Mouse (Mus musculus) kidney, postnatal 0 days (tissue): ENCODE results near the gene Tekt1. TPM values are rescaled to one million over a fixed set of nuclear protein-coding genes. Genes with fewer than 3 reads are reported as not detected.

Source experiments
- ATAC-seq: fragments of 200-750 bp; cut with Nextera tagmentation; replicated peaks from 2 replicates; pipeline ENCODE4 v1.8.0; 2017; ENCODE audit warnings: low read depth, moderate number of reproducible peaks, moderate TSS enrichment, moderate library complexity; ENCODE audit not compliant: low FRiP score
- DNase-seq: peaks from one replicate; pipeline ENCODE4 v3.0.0-alpha.2; 2016; ENCODE audit warnings: low spot score
- H3K27ac ChIP-seq: fragments of 300-500 bp; sonication (generic); 2 replicates; pipeline ENCODE4 v1.5.1; 2014; ENCODE audit warnings: mild to moderate bottlenecking
- H3K27me3 ChIP-seq: fragments of 300-500 bp; sonication (generic); 2 replicates; pipeline ENCODE4 v1.6.1; 2014; ENCODE audit warnings: low read length, mixed read lengths; ENCODE audit not compliant: insufficient read depth
- H3K36me3 ChIP-seq: fragments of 300-500 bp; sonication (generic); 2 replicates; pipeline ENCODE4 v1.6.1; 2014; ENCODE audit warnings: low read length, mixed read lengths; ENCODE audit not compliant: insufficient read depth
- H3K4me1 ChIP-seq: fragments of 300-500 bp; sonication (generic); replicated peaks from 2 replicates; pipeline ENCODE4 v1.6.1; 2014; ENCODE audit warnings: antibody characterized with exemption, low read length, mixed read lengths; ENCODE audit not compliant: insufficient read depth
- H3K4me2 ChIP-seq: fragments of 300-500 bp; sonication (generic); 2 replicates; pipeline ENCODE4 v1.6.1; 2014; ENCODE audit warnings: mild to moderate bottlenecking, low read length, moderate library complexity, mixed read lengths
- H3K4me3 ChIP-seq: fragments of 300-500 bp; sonication (generic); replicated peaks from 2 replicates; pipeline ENCODE4 v1.5.1; 2014; ENCODE audit warnings: low read depth, low read length
- H3K9ac ChIP-seq: fragments of 300-500 bp; sonication (generic); 2 replicates; pipeline ENCODE4 v1.6.1; 2014; ENCODE audit warnings: low read depth, low read length
- H3K9me3 ChIP-seq: fragments of 300-500 bp; sonication (generic); replicated peaks from 2 replicates; pipeline ENCODE4 v1.6.1; 2016; ENCODE audit warnings: low read length, inconsistent platforms, mixed read lengths
- CTCF ChIP-seq: IDR thresholded peaks from 2 replicates; pipeline ENCODE4 v1.5.1; 2016; ENCODE audit warnings: antibody characterized with exemption, low read depth, mild to moderate bottlenecking, moderate library complexity
- WGBS: fragments of 180-500 bp; shearing (Covaris S2); extraction: QIAGEN DNeasy Blood & Tissue Kit; methylation state at CpG from one replicate; pipeline ENCODE4 v1.1.7; 2014; 5-methylcytosine and 5-hydroxymethylcytosine counted together
- polyA plus RNA-seq: library from polyadenylated mRNA; unstranded; fragments of >200 nt; fragmentation: Nextera tagmentation; extraction: Ambion mirVana; gene quantifications from 2 replicates; pipeline ENCODE4 v1.2.1, GENCODE M21; 2015

Gene Tekt1
- 4.6 and 5.1 TPM in 2 replicates for polyA plus RNA-seq

DNA sequence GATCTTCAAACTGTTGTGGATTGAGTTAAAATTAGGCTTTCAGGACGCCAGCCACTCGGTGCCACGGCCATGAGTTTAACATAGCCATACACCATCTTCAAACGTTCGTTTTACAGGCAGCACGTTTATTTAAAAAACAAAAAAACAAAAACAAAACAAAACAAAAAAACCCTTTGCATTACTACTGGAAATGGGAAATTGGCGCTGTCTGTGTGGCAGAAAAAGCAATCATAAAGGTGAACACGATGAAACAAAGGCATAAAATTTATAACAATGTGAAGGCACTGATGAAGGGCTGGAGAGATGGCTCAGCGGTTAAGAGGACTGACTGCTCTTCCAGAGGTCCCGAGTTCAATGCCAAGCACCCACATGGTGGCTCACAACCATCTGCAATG, at the start of gene Tekt1:
TSS of gene Tekt1 (minus strand) at position 96 of the 395 bp plus-strand sequence.
- ATAC-seq (no peak), DNase-seq (no peak)
- Histone ChIP-seq H3K9ac (peak within 1 kb of the TSS; percentile 31; the same call in 1 of the 2 replicates), H3K4me2 (peak within 1 kb of the TSS; percentile 78), H3K9me3 (no peaks in the 10 kb centered on the region), H3K4me3 (peak within 1 kb of the TSS; percentile 41), H3K4me1 (0 out of 2 replicates have a peak, but pooled peaks cover 7% of the 10 kb centered on the region), H3K27me3 (no peaks in the 10 kb centered on the region), H3K36me3 (no peaks in the 10 kb centered on the region), H3K27ac (no peak within 1 kb of the TSS)
- 31% methylated on average over 10 of the region's 10 CpGs for WGBS
- no peak for TF ChIP-seq CTCF

DNA sequence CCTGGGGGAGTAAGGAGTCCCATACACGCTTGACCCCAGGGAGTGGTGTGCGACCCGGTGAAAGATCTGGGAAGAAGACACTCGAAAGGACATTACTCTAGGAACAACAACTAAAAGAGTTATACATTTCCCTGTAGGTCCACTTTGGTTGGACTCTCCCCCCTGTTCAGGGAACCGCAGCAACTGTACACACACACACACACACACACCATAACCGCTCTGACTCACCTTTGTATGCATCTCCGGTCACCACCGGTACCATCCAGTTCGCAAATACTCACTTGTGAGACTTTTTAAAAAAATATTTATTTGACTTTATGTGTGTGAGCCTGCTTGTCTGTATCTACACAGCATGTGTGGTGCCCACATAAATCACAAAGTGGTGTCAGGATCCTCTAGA, 49.7 kb upstream of the Tekt1 start:
- H3K9ac ChIP-seq, result peak overlapping the region; percentile 94; the same call in 1 of the 2 replicates
- DNase-seq (no peak), ATAC-seq (peak; percentile 75)

DNA sequence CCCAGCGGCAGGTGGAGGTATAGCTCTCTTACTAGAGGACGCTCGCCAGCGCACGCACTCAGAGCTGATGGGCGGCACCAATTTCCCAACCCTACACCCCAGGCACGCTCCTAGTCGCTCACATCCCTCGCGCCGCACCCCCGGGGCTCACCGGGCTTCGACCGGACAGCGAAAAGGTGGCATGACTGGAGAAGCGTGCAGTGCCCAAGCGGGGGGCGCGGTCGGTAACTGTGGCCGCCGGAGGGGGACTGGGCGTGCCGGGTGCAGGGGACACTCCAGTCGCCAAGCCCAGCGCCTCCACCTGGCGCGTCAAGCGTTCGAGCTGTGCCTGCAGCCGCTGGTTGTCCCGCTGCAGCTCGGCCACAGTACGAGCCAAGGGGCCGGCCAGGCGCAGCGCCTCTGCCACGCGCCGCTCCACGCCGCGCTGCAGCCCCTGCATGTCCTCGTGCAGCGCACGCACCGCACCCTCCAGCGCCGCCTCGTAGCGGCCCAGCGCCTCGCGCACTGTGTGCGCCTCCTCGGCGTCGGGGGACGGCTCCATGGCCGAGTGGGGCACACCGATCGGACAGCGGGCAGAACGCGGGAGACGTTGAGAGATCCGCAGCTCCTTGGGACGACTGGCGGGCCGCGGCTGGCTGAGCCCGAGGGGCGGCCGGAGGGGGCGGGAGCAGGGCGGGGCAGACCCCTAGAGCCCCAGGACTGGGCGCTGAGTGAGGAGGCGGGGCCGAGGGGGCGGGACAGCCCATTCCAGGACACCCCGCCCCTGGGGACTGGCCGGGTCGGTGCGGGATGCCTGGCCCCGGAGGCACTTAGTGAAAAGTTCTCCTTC, 49.1 kb upstream of the Tekt1 start, which contains the start of gene Smtnl2:
TSS of gene Smtnl2 (minus strand) at position 621 of the 829 bp plus-strand sequence.
- H3K4me1 ChIP-seq, result peaks cover 35% of the 10 kb centered on the region
- H3K4me3 ChIP-seq, result peak within 1 kb of the TSS; percentile 74
- peak; percentile 92 for ATAC-seq
- peak within 1 kb of the TSS; percentile 98 for H3K27ac ChIP-seq
- peak within 1 kb of the TSS; percentile 97 for H3K4me2 ChIP-seq
- peak within 1 kb of the TSS; percentile 94 for H3K9ac ChIP-seq
- peak; percentile 96 for DNase-seq
- H3K36me3 ChIP-seq, result no peaks in the 10 kb centered on the region
- H3K9me3 ChIP-seq, result no peaks in the 10 kb centered on the region
- TF ChIP-seq CTCF, result peak; percentile 53
- under 1% methylated on average over 74 of the region's 86 CpGs for WGBS
- H3K27me3 ChIP-seq, result no peaks in the 10 kb centered on the region

More for the DNA sequence above, 49.7 kb upstream of the Tekt1 start:
- H3K36me3 ChIP-seq, result no peaks in the 10 kb centered on the region
- H3K9me3 ChIP-seq, result no peaks in the 10 kb centered on the region
- H3K4me1 ChIP-seq, result peaks cover 29% of the 10 kb centered on the region
- H3K27ac ChIP-seq, result peak overlapping the region; percentile 98
- peak overlapping the region; percentile 97 for H3K4me2 ChIP-seq
- H3K4me3 ChIP-seq, result peak overlapping the region; percentile 74
- WGBS, result 20% methylated on average over 9 of the region's 9 CpGs
- no peaks in the 10 kb centered on the region for H3K27me3 ChIP-seq
- TF ChIP-seq CTCF, result no peak

GRCm38 (mm10) chr11:72410521-72411092, 48.4 kb upstream of the Tekt1 start:
- Histone ChIP-seq H3K27ac (peak overlapping the region; percentile 98), H3K9ac (peak overlapping the region; percentile 94), H3K4me3 (peak overlapping the region; percentile 74), H3K4me2 (peak overlapping the region; percentile 97), H3K4me1 (peaks cover 39% of the 10 kb centered on the region), H3K27me3 (no peaks in the 10 kb centered on the region), H3K36me3 (no peaks in the 10 kb centered on the region), H3K9me3 (no peaks in the 10 kb centered on the region)
- TF ChIP-seq CTCF, result no peak
- peak; percentile 68 for ATAC-seq
- DNase-seq, result peak; percentile 58
- WGBS, result 1% methylated on average over 25 of the region's 25 CpGs

DNA sequence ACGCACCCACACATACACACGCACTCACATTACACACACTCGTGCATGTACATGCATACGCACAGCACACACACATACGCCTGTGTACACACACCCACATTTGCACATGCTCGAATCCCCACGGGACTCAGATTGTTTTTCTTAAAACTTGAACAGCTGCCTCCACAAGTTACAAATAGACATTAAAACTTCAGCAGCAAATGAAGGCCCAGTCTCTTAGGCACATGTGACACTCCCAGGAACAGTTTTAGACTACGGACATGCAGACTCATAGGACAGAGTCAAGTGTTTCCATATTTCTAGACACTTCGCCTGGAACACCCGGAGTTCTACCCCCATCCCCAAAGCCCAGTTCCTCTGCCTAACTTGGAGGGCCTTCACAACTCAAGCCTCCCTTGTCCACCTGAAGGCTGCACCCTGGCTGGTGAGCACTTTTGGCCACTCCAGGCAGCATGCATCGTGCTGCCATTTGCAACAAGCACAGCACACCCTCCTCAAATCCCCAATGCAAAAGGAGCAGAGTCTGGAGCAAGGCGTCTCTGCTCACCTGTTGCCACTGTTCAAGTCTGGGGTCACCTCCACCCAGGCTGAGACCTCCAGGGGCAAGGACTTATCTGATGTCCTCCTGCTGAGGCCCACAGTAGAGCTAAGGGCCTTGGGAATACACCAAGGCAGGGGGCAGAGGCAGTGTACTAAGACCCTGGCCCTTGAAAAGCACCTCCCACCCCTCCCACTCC, 47.6 kb upstream of the Tekt1 start:
- H3K36me3 ChIP-seq, result no peaks in the 10 kb centered on the region
- H3K4me2 ChIP-seq, result peak overlapping the region; percentile 97
- ATAC-seq (no peak), DNase-seq (no peak)
- H3K9me3 ChIP-seq, result no peaks in the 10 kb centered on the region
- H3K27ac ChIP-seq, result peak overlapping the region; percentile 98
- TF ChIP-seq CTCF, result no peak
- peaks cover 39% of the 10 kb centered on the region for H3K4me1 ChIP-seq
- peak overlapping the region; percentile 94 for H3K9ac ChIP-seq
- WGBS, result 45% methylated on average over 12 of the region's 12 CpGs
- H3K4me3 ChIP-seq, result peak overlapping the region; percentile 74
- no peaks in the 10 kb centered on the region for H3K27me3 ChIP-seq
